Mouse (Mus musculus): ENCODE measurements around the gene Plin5. TPM values are rescaled to one million over a fixed set of nuclear protein-coding genes. Genes with fewer than 3 reads are reported as not detected.

Plin5 gene
- polyA plus RNA-seq, 1 experiment = 11.7 TPM

GRCm38 (mm10) chr17:56103465-56104285 is 13.7 kb downstream of the Plin5 start:
- no peak for DNase-seq
- 98% methylated on average over 8 of the region's 8 CpGs for WGBS
- peaks cover 6% of the 10 kb centered on the region for H3K36me3 ChIP-seq (ENCODE audit: control insufficient read depth, insufficient read depth, low read length)
- no peaks in the 10 kb centered on the region for H3K27me3 ChIP-seq (ENCODE audit: control insufficient read depth, insufficient read depth, low read length)
- TF ChIP-seq CTCF (IDR thresholded peaks at IDR 0.05; ENCODE audit: borderline replicate concordance, control insufficient read depth, extremely low read depth, insufficient read depth, low read length, poor library complexity) (no peak), POLR2A (IDR thresholded peaks at IDR 0.05; ENCODE audit: control insufficient read depth, extremely low read depth, insufficient read depth, low read length, poor library complexity) (no peak)
- H3K4me1 ChIP-seq (replicated peaks; ENCODE audit: control insufficient read depth, insufficient read depth, low read length) = no peaks in the 10 kb centered on the region
- no peak overlapping the region for H3K27ac ChIP-seq (ENCODE audit: control insufficient read depth, insufficient read depth, low read length)
- H3K4me3 ChIP-seq (ENCODE audit: control insufficient read depth, insufficient read depth, low read length) = no peak overlapping the region

- peaks cover 7% of the 10 kb centered on the region for H3K36me3 ChIP-seq (ENCODE audit: control insufficient read depth, insufficient read depth, low read length)
- no peak overlapping the region for H3K27ac ChIP-seq (ENCODE audit: control insufficient read depth, insufficient read depth, low read length)
- H3K4me1 ChIP-seq (replicated peaks; ENCODE audit: control insufficient read depth, insufficient read depth, low read length) = no peaks in the 10 kb centered on the region
- TF ChIP-seq POLR2A (IDR thresholded peaks at IDR 0.05; ENCODE audit: control insufficient read depth, extremely low read depth, insufficient read depth, low read length, poor library complexity) = no peak
- no peak for TF ChIP-seq CTCF (IDR thresholded peaks at IDR 0.05; ENCODE audit: borderline replicate concordance, control insufficient read depth, extremely low read depth, insufficient read depth, low read length, poor library complexity)
- no peaks in the 10 kb centered on the region for H3K27me3 ChIP-seq (ENCODE audit: control insufficient read depth, insufficient read depth, low read length)
- 97% methylated on average over 9 of the region's 9 CpGs for WGBS
- H3K4me3 ChIP-seq (ENCODE audit: control insufficient read depth, insufficient read depth, low read length) = no peak overlapping the region
- no peak for DNase-seq
Observed at GRCm38 (mm10) chr17:56102927-56103326, 14.5 kb downstream of the Plin5 start.

GRCm38 (mm10) chr17:56102158-56102557 is 15.2 kb downstream of the Plin5 start:
- Histone ChIP-seq H3K36me3 (ENCODE audit: control insufficient read depth, insufficient read depth, low read length) (peaks cover 14% of the 10 kb centered on the region), H3K27ac (ENCODE audit: control insufficient read depth, insufficient read depth, low read length) (no peak overlapping the region), H3K4me3 (ENCODE audit: control insufficient read depth, insufficient read depth, low read length) (no peak overlapping the region), H3K4me1 (replicated peaks; ENCODE audit: control insufficient read depth, insufficient read depth, low read length) (no peaks in the 10 kb centered on the region), H3K27me3 (ENCODE audit: control insufficient read depth, insufficient read depth, low read length) (no peaks in the 10 kb centered on the region)
- DNase-seq = no peak
- 97% methylated on average over 5 of the region's 5 CpGs for WGBS
- TF ChIP-seq POLR2A (IDR thresholded peaks at IDR 0.05; ENCODE audit: control insufficient read depth, extremely low read depth, insufficient read depth, low read length, poor library complexity) = no peak
- TF ChIP-seq CTCF (IDR thresholded peaks at IDR 0.05; ENCODE audit: borderline replicate concordance, control insufficient read depth, extremely low read depth, insufficient read depth, low read length, poor library complexity) = no peak

GRCm38 (mm10) chr17:56100811-56101210 is 16.6 kb downstream of the Plin5 start:
- WGBS = 93% methylated on average over 3 of the region's 3 CpGs
- DNase-seq = no peak
- peaks cover 19% of the 10 kb centered on the region for H3K36me3 ChIP-seq (ENCODE audit: control insufficient read depth, insufficient read depth, low read length)
- no peaks in the 10 kb centered on the region for H3K4me1 ChIP-seq (replicated peaks; ENCODE audit: control insufficient read depth, insufficient read depth, low read length)
- no peak overlapping the region for H3K27ac ChIP-seq (ENCODE audit: control insufficient read depth, insufficient read depth, low read length)
- H3K4me3 ChIP-seq (ENCODE audit: control insufficient read depth, insufficient read depth, low read length) = no peak overlapping the region
- TF ChIP-seq POLR2A (IDR thresholded peaks at IDR 0.05; ENCODE audit: control insufficient read depth, extremely low read depth, insufficient read depth, low read length, poor library complexity) (no peak), CTCF (IDR thresholded peaks at IDR 0.05; ENCODE audit: borderline replicate concordance, control insufficient read depth, extremely low read depth, insufficient read depth, low read length, poor library complexity) (no peak)
- no peaks in the 10 kb centered on the region for H3K27me3 ChIP-seq (ENCODE audit: control insufficient read depth, insufficient read depth, low read length)

- no peak for DNase-seq
- no peak overlapping the region for H3K27ac ChIP-seq (ENCODE audit: control insufficient read depth, insufficient read depth, low read length)
- H3K27me3 ChIP-seq (ENCODE audit: control insufficient read depth, insufficient read depth, low read length) = no peaks in the 10 kb centered on the region
- H3K4me3 ChIP-seq (ENCODE audit: control insufficient read depth, insufficient read depth, low read length) = no peak overlapping the region
- TF ChIP-seq CTCF (IDR thresholded peaks at IDR 0.05; ENCODE audit: borderline replicate concordance, control insufficient read depth, extremely low read depth, insufficient read depth, low read length, poor library complexity) (peak; percentile 46; the same call in 1 of the 2 replicates), POLR2A (IDR thresholded peaks at IDR 0.05; ENCODE audit: control insufficient read depth, extremely low read depth, insufficient read depth, low read length, poor library complexity) (no peak)
- H3K4me1 ChIP-seq (replicated peaks; ENCODE audit: control insufficient read depth, insufficient read depth, low read length) = no peaks in the 10 kb centered on the region
- WGBS = 96% methylated on average over 15 of the region's 15 CpGs
- peaks cover 19% of the 10 kb centered on the region for H3K36me3 ChIP-seq (ENCODE audit: control insufficient read depth, insufficient read depth, low read length)
Observed at GRCm38 (mm10) chr17:56098711-56099572, 18.5 kb downstream of the Plin5 start.

- no peak overlapping the region for H3K4me3 ChIP-seq (ENCODE audit: control insufficient read depth, insufficient read depth, low read length)
- no peaks in the 10 kb centered on the region for H3K27me3 ChIP-seq (ENCODE audit: control insufficient read depth, insufficient read depth, low read length)
- H3K36me3 ChIP-seq (ENCODE audit: control insufficient read depth, insufficient read depth, low read length) = peaks cover 19% of the 10 kb centered on the region
- H3K27ac ChIP-seq (ENCODE audit: control insufficient read depth, insufficient read depth, low read length) = no peak overlapping the region
- no peak for DNase-seq
- H3K4me1 ChIP-seq (replicated peaks; ENCODE audit: control insufficient read depth, insufficient read depth, low read length) = no peaks in the 10 kb centered on the region
- WGBS = 97% methylated on average over 8 of the region's 8 CpGs
- no peak for TF ChIP-seq CTCF (IDR thresholded peaks at IDR 0.05; ENCODE audit: borderline replicate concordance, control insufficient read depth, extremely low read depth, insufficient read depth, low read length, poor library complexity)
- no peak for TF ChIP-seq POLR2A (IDR thresholded peaks at IDR 0.05; ENCODE audit: control insufficient read depth, extremely low read depth, insufficient read depth, low read length, poor library complexity)
Observed at GRCm38 (mm10) chr17:56098180-56098579, 19.2 kb downstream of the Plin5 start.

Measured in thymus, adult 2 months (tissue).